Mouse (Mus musculus) liver, embryonic 16.5 days (tissue): ENCODE results near the gene H2bfm. TPM values are rescaled to one million over a fixed set of nuclear protein-coding genes. Genes with fewer than 3 reads are reported as not detected.

Source experiments
- ATAC-seq: fragments of 200-750 bp; cut with Nextera tagmentation; 2 replicates; pipeline ENCODE4 v1.8.0; 2017; ENCODE audit warnings: low read depth, mild to moderate bottlenecking, moderate number of reproducible peaks, moderate library complexity
- H3K27ac ChIP-seq: fragments of 300-500 bp; sonication (generic); 2 replicates; pipeline ENCODE4 v1.5.1; 2014; ENCODE audit warnings: mild to moderate bottlenecking, low read length
- H3K27me3 ChIP-seq: fragments of 300-500 bp; sonication (generic); 2 replicates; pipeline ENCODE4 v1.6.1; 2014; ENCODE audit warnings: low read depth, low read length, mixed read lengths; ENCODE audit not compliant: control insufficient read depth, insufficient read depth
- H3K36me3 ChIP-seq: fragments of 300-500 bp; sonication (generic); 2 replicates; pipeline ENCODE4 v1.6.1; 2014; ENCODE audit warnings: mild to moderate bottlenecking; ENCODE audit not compliant: control insufficient read depth, insufficient read depth
- H3K4me1 ChIP-seq: fragments of 300-500 bp; sonication (generic); 2 replicates; pipeline ENCODE4 v1.6.1; 2014; ENCODE audit warnings: low read depth, low read length, mixed read lengths; ENCODE audit not compliant: control insufficient read depth
- H3K4me2 ChIP-seq: fragments of 300-500 bp; sonication (generic); 2 replicates; pipeline ENCODE4 v1.6.1; 2014; ENCODE audit warnings: low read depth, low read length, mixed read lengths
- H3K4me3 ChIP-seq: fragments of 300-500 bp; sonication (generic); 2 replicates; pipeline ENCODE4 v1.5.1; 2014; ENCODE audit warnings: low read depth, mild to moderate bottlenecking, low read length
- H3K9ac ChIP-seq: fragments of 300-500 bp; sonication (generic); 2 replicates; pipeline ENCODE4 v1.6.1; 2014; ENCODE audit warnings: low read depth, low read length
- H3K9me3 ChIP-seq: fragments of 300-500 bp; sonication (generic); replicated peaks from 2 replicates; pipeline ENCODE4 v1.6.1; 2016; ENCODE audit warnings: low read length; ENCODE audit not compliant: control insufficient read depth
- WGBS: fragments of 180-500 bp; shearing (Covaris S2); extraction: QIAGEN DNeasy Blood & Tissue Kit; methylation state at CpG from one replicate; pipeline ENCODE4 v1.1.7; 2014; ENCODE audit not compliant: insufficient replicate concordance; 5-methylcytosine and 5-hydroxymethylcytosine counted together
- polyA plus RNA-seq: library from polyadenylated mRNA; unstranded; fragments of >200 nt; fragmentation: Nextera tagmentation; extraction: Ambion mirVana; gene quantifications from 2 replicates; pipeline ENCODE4 v1.2.1, GENCODE M21; 2015

Gene H2bfm
- polyA plus RNA-seq, 1 experiment from 2014 or later = not detected

DNA sequence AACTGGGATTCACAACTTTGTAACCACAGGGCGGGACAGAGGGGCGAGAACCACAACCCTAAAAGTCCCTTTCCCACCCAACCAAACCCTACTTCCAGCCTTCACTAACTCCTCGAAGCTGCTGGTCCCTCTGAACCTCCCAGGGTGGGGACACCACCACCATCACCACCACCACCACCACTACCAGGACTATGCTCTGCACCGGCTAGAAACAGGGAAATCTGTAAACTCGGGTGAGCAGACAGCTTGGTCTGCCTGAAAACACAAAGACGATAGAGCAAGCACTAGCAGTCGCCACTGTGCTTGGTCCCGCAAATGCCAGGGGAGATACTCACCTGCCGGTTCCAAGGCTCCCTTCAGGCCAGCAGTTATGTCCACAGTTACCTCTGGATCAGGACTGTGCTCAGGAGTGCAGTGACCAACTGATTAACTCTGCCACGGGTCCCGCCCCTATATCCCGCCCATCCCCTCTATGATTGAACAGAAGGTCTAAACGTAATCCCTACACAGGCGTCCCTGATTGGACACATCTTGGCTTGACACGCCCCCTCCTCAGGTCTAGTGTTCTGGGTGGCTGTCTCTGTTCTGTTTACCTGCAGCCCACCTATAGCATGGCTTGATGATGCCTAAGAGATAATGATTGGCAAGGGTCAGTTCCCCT lies 49.4 kb downstream of the H2bfm start, which contains the start of the genes Tmsb15l and Tmsb15b1:
Gene Tmsb15l, minus strand, starts transcription at position 446 of the 661 bp plus-strand sequence.
Gene Tmsb15b1, minus strand, starts transcription at position 451 of the 661 bp plus-strand sequence.
- no peaks in the 10 kb centered on the region for H3K27me3 ChIP-seq
- ATAC-seq = peak; percentile 97
- H3K9ac ChIP-seq = no peak within 1 kb of the TSS
- 28% methylated on average over 15 of the region's 15 CpGs for WGBS
- H3K27ac ChIP-seq = no peak within 1 kb of the TSS
- no peaks in the 10 kb centered on the region for H3K9me3 ChIP-seq
- H3K4me1 ChIP-seq = no peaks in the 10 kb centered on the region
- H3K36me3 ChIP-seq = no peaks in the 10 kb centered on the region
- H3K4me2 ChIP-seq = peak within 1 kb of the TSS; percentile 42
- peak within 1 kb of the TSS; percentile 44 for H3K4me3 ChIP-seq

Other genes starting within 250 kb of the H2bfm start
- 0.86 and 0.99 TPM in 2 replicates for gene Tceal1, start 219.3 kb upstream of the H2bfm start, polyA plus RNA-seq
- gene Morf4l2, start 183.6 kb upstream of the H2bfm start, polyA plus RNA-seq = 170 and 174 TPM in 2 replicates
- gene Glra4, start 147.2 kb upstream of the H2bfm start, polyA plus RNA-seq = not detected in 2 replicates
- 0.22 and 0.34 TPM in 2 replicates for gene Plp1, start 104.7 kb upstream of the H2bfm start, polyA plus RNA-seq
- not detected in 2 replicates for gene Rab9b, start 58.6 kb upstream of the H2bfm start, polyA plus RNA-seq
- gene Tmsb15b2, start 48.2 kb downstream of the H2bfm start, polyA plus RNA-seq = 7.2 and 7.7 TPM in 2 replicates
- gene Tmsb15l, start 49.5 kb downstream of the H2bfm start, polyA plus RNA-seq = 0.77 and 0.98 TPM in 2 replicates
- gene Tmsb15b1, start 49.5 kb downstream of the H2bfm start, polyA plus RNA-seq = 5.5 and 5.7 TPM in 2 replicates
- 0.07 and 0.19 TPM in 2 replicates for gene Zcchc18, start 65.8 kb downstream of the H2bfm start, polyA plus RNA-seq
- 2.1 and 2.2 TPM in 2 replicates for gene Slc25a53, start 111.0 kb downstream of the H2bfm start, polyA plus RNA-seq
- 0.90 TPM in 2 replicates for gene Fam199x, start 122.3 kb downstream of the H2bfm start, polyA plus RNA-seq
- not detected in 2 replicates for gene Esx1, start 194.8 kb downstream of the H2bfm start, polyA plus RNA-seq